Mouse (Mus musculus) layer of hippocampus, adult 2 months (tissue): ENCODE measurements around the gene Scimp. TPM values are rescaled to one million over a fixed set of nuclear protein-coding genes. Genes with fewer than 3 reads are reported as not detected.

ENCODE experiments used
- DNase-seq, 2 experiments: peaks; one replicate each; pipeline ENCODE4 v3.0.0; 2022; ENCODE audit warnings: low spot score in 2 of 2
- H3K27ac ChIP-seq: fragments of 200-600 bp; 2 replicates; pipeline ENCODE4 v1.8.1; 2022
- H3K4me3 ChIP-seq: fragments of 200-600 bp; 2 replicates; pipeline ENCODE4 v1.8.1; 2022; ENCODE audit warnings: mild to moderate bottlenecking
- CTCF ChIP-seq: fragments of 200-600 bp; conservative IDR thresholded peaks from 2 replicates; pipeline ENCODE4 v1.8.1; 2022; ENCODE audit warnings: antibody characterized with exemption, mild to moderate bottlenecking, moderate library complexity
- long read RNA-seq, 2 experiments: library from polyadenylated mRNA; stranded (forward); transcript quantifications; one replicate each; pipeline ENCODE4 v2.0.0; 2021; ENCODE audit warnings: borderline mapping rate in 2 of 2
- total RNA-seq, 2 experiments: library from RNA; stranded (reverse); gene quantifications; 2 replicates each; pipeline ENCODE4 v1.2.3; 2021

The Scimp gene
- total RNA-seq = not detected
- long read RNA-seq, experiment 1 = 0 reads
- long read RNA-seq, experiment 2 = 0 reads

DNA sequence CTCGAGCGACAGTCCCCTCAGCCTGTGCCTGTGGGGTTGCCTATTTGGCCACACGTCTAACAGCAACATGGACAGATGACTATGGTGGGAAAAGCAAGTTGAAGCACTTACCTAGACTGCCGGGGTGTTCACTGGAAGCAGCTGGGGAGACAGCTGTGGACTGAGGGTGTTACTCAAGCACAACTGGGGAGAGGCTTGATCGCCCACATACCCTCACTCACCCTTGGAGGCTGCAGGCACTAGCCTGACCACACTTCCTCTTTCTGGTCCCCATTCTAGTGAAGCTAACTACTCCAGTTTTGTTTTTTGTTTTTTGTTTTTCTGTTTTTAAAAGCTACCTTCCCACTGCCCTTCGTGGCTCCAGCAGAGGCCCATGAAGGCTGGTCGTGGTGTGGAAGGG lies at the start of gene Scimp:
Scimp (minus strand) TSS at position 222 of the 400 bp plus-strand sequence.
- Histone ChIP-seq H3K4me3 (no peak within 1 kb of the TSS), H3K27ac (no peak within 1 kb of the TSS)
- TF ChIP-seq CTCF = no peak
- no peak for DNase-seq

DNA sequence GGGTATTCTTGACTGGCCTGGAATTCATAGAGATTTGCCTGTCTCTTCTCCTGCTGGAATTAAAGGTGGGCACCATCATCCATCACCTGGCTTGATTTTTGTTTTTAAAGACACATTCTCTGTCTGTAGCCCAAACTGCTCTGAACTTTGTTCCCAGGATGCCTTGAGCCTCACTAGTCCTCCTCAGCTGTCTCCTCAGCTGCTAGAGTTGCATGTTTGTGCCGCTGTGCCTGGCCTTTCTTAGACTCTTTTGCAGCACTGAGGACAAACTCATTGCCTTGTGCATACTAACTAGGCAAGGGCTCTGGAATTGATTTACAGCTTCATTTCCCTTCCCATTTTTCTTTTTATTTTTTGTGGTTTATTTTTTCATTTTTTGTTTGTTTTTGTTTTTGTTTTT lies 48.0 kb upstream of the Scimp start:
- Histone ChIP-seq H3K27ac (peak overlapping the region; percentile 71), H3K4me3 (no peak overlapping the region)
- no peak for DNase-seq
- TF ChIP-seq CTCF = no peak

- peak overlapping the region; percentile 99 for H3K27ac ChIP-seq
- no peak for TF ChIP-seq CTCF
- H3K4me3 ChIP-seq = peak overlapping the region; percentile 88
- DNase-seq = no peak
Measured at GRCm38 (mm10) chr11:70846029-70846428, 33.6 kb upstream of the Scimp start.

- DNase-seq = no peak
- H3K27ac ChIP-seq = peak overlapping the region; percentile 99
Measured at GRCm38 (mm10) chr11:70845457-70845978, 33.1 kb upstream of the Scimp start.

GRCm38 (mm10) chr11:70844559-70845456 lies 32.4 kb upstream of the Scimp start, which contains the start of gene Rabep1:
TSS of gene Rabep1 (plus strand) at chr11:70844778.
- peak; percentile 93 to 95 for DNase-seq
- Histone ChIP-seq H3K27ac (peak within 1 kb of the TSS; percentile 99), H3K4me3 (peak within 1 kb of the TSS; percentile 88)
- TF ChIP-seq CTCF = no peak

More at GRCm38 (mm10) chr11:70845457-70845978, 33.1 kb upstream of the Scimp start:
- no peak for TF ChIP-seq CTCF
- H3K4me3 ChIP-seq = peak overlapping the region; percentile 88

- Histone ChIP-seq H3K27ac (peak overlapping the region; percentile 99), H3K4me3 (peak overlapping the region; percentile 88)
- DNase-seq = no peak
- no peak for TF ChIP-seq CTCF
Measured at GRCm38 (mm10) chr11:70843701-70844551, 31.5 kb upstream of the Scimp start.

DNA sequence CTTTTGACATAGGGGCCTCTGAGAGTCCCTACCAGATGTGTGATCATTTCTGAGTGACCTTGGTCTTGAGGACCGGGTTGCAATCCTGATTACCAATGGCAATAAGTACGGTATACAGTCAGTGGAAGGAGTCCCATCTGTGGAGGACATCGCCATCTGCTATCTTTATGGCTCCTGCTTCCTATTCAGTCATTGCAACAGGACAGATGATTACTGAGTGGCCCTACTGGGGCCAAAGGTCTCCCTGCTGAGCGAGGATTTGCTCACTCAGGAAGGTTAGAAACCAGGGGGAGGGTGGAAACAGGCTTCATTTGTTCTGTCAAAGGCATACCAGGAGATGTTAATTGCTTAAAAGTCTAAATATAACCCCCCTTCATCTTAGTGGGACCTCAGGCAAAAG lies 30.6 kb upstream of the Scimp start:
- DNase-seq = no peak
- H3K4me3 ChIP-seq = no peak overlapping the region
- no peak overlapping the region for H3K27ac ChIP-seq
- no peak for TF ChIP-seq CTCF

GRCm38 (mm10) chr11:70838610-70839009 lies 26.2 kb upstream of the Scimp start:
- TF ChIP-seq CTCF = no peak
- no peak for DNase-seq
- no peak overlapping the region for H3K27ac ChIP-seq
- no peak overlapping the region for H3K4me3 ChIP-seq

- Histone ChIP-seq H3K27ac (no peak overlapping the region), H3K4me3 (no peak overlapping the region)
- no peak for DNase-seq
- TF ChIP-seq CTCF = no peak
Measured at GRCm38 (mm10) chr11:70837031-70837430, 24.6 kb upstream of the Scimp start.

DNA sequence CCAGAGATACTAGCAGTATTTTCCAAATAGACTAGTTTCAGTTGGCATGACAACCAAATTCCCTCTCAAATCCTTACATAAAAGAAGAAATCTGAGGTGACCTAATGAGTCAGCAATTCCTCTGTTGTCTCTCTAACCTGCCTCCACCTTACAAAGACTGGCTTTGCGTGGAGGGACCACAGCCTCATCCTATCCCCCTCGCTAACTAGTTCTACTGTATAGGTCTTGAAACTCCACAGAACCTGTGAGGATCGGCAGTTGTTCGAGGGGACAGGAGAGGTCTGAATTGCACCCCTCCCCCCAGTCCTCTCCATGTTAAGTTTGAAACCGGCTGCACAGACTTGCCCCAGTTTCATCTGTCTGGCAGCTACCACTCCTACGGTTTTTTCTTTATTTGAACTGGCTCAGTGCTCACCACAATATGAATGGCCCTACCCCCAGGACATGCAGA lies 23.0 kb upstream of the Scimp start:
- no peak for TF ChIP-seq CTCF
- no peak for DNase-seq
- H3K4me3 ChIP-seq = no peak overlapping the region
- 0 out of 2 replicates have a peak overlapping the region, but pooled peaks have one; percentile 3 for H3K27ac ChIP-seq

DNA sequence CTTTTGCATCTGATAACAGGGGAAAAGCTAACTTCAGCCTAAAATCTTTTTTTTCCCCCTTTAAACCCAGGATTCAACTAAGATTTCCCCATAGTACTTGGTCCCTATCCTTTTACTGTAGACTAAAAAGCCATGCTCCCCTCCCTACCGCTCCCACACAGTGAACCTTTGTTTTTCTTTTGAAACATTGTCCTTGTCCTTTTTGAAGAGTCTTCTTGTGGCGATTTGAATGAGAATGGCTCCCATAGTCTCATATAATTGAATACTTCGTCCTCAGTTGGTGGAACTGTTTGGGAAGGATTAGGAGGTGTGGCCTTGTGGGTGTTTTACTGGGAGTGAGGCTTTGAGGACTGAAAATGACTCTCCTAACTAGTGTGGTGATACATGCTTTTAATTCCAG lies 21.4 kb upstream of the Scimp start:
- TF ChIP-seq CTCF = no peak
- H3K4me3 ChIP-seq = no peak overlapping the region
- no peak for DNase-seq
- no peak overlapping the region for H3K27ac ChIP-seq

GRCm38 (mm10) chr11:70833408-70833807 lies 21.0 kb upstream of the Scimp start:
- Histone ChIP-seq H3K27ac (no peak overlapping the region), H3K4me3 (no peak overlapping the region)
- TF ChIP-seq CTCF = no peak
- no peak for DNase-seq

DNA sequence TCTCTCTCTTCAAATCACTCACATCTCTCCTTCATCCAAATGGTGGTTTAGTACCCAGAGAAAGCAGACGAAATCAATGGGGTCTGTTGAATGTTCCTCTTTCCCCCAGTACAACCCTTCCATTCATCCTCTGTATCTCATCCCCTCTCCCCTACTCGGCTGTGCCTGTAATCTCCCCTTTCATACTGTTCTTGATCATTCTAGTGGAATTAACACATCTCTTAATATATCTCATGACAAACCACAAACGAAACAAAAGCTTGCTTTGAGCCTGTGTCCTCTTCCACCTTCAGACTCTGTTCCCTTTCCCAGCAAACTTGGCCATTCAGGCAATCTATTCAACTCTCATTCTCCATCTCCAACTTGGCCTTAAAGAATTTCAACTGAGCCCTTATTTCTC lies 18.8 kb upstream of the Scimp start:
- H3K27ac ChIP-seq = peak overlapping the region; percentile 73

More for the DNA sequence above, 18.8 kb upstream of the Scimp start:
- no peak overlapping the region for H3K4me3 ChIP-seq
- no peak for DNase-seq
- TF ChIP-seq CTCF = no peak
